Mouse (Mus musculus) hindbrain, embryonic 14.5 days (tissue): ENCODE results near the gene Rasal1. TPM values are rescaled to one million over a fixed set of nuclear protein-coding genes. Genes with fewer than 3 reads are reported as not detected.

Experiments used
- ATAC-seq: fragments of 200-750 bp; cut with Nextera tagmentation; 2 replicates; pipeline ENCODE4 v1.8.0; 2017; ENCODE audit warnings: moderate number of reproducible peaks, mild to moderate bottlenecking, moderate TSS enrichment, moderate library complexity; ENCODE audit not compliant: low FRiP score
- DNase-seq: peaks from one replicate; pipeline ENCODE4 v3.0.0-alpha.2; 2015; ENCODE audit warnings: low spot score
- H3K27ac ChIP-seq: fragments of 300-500 bp; sonication (generic); 2 replicates; pipeline ENCODE4 v1.5.1; 2014; ENCODE audit warnings: mild to moderate bottlenecking, moderate library complexity
- H3K27me3 ChIP-seq: fragments of 300-500 bp; sonication (generic); 2 replicates; pipeline ENCODE4 v1.6.1; 2014; ENCODE audit warnings: mild to moderate bottlenecking, low read length, mixed read lengths; ENCODE audit not compliant: control insufficient read depth, insufficient read depth
- H3K36me3 ChIP-seq: fragments of 300-500 bp; sonication (generic); replicated peaks from 2 replicates; pipeline ENCODE4 v1.6.1; 2014; ENCODE audit not compliant: control insufficient read depth, insufficient read depth
- H3K4me1 ChIP-seq: fragments of 300-500 bp; sonication (generic); replicated peaks from 2 replicates; pipeline ENCODE4 v1.6.1; 2014; ENCODE audit warnings: antibody characterized with exemption, low read length, mixed read lengths; ENCODE audit not compliant: control insufficient read depth, insufficient read depth
- H3K4me2 ChIP-seq: fragments of 300-500 bp; sonication (generic); replicated peaks from 2 replicates; pipeline ENCODE4 v1.6.1; 2014; ENCODE audit warnings: mild to moderate bottlenecking, moderate library complexity
- H3K4me3 ChIP-seq: fragments of 300-500 bp; sonication (generic); replicated peaks from 2 replicates; pipeline ENCODE4 v1.5.1; 2014; ENCODE audit warnings: mild to moderate bottlenecking, low read length
- H3K9ac ChIP-seq: fragments of 300-500 bp; sonication (generic); 2 replicates; pipeline ENCODE4 v1.6.1; 2014
- H3K9me3 ChIP-seq: fragments of 300-500 bp; sonication (generic); 2 replicates; pipeline ENCODE4 v1.6.1; 2016; ENCODE audit warnings: low read length; ENCODE audit not compliant: control insufficient read depth
- WGBS: fragments of 180-500 bp; shearing (Covaris S2); extraction: QIAGEN DNeasy Blood & Tissue Kit; methylation state at CpG from one replicate; pipeline ENCODE4 v1.1.7; 2014; 5-methylcytosine and 5-hydroxymethylcytosine counted together
- polyA plus RNA-seq: library from polyadenylated mRNA; unstranded; fragments of >200 nt; fragmentation: Nextera tagmentation; extraction: Ambion mirVana; gene quantifications from 2 replicates; pipeline ENCODE4 v1.2.1, GENCODE M21; 2014

Gene Rasal1
- polyA plus RNA-seq, 1 experiment from 2014 or later: 0.31 TPM

- H3K36me3 ChIP-seq: peaks cover 45% of the 10 kb centered on the region
- DNase-seq (no peak), ATAC-seq (no peak)
- 6% methylated on average over 41 of the region's 41 CpGs for WGBS
- H3K9ac ChIP-seq: no peak overlapping the region
- H3K4me3 ChIP-seq: 0 out of 2 replicates have a peak overlapping the region, but pooled peaks have one; percentile 3
- H3K9me3 ChIP-seq: no peaks in the 10 kb centered on the region
- 0 out of 2 replicates have a peak overlapping the region, but pooled peaks have one; percentile 11 for H3K4me2 ChIP-seq
- H3K27ac ChIP-seq: no peak overlapping the region
- peaks cover 14% of the 10 kb centered on the region; the same call in 1 of the 2 replicates for H3K4me1 ChIP-seq
- peaks cover 36% of the 10 kb centered on the region for H3K27me3 ChIP-seq
Measured at GRCm38 (mm10) chr5:120694695-120695074, 46.1 kb downstream of the Rasal1 start.

DNA sequence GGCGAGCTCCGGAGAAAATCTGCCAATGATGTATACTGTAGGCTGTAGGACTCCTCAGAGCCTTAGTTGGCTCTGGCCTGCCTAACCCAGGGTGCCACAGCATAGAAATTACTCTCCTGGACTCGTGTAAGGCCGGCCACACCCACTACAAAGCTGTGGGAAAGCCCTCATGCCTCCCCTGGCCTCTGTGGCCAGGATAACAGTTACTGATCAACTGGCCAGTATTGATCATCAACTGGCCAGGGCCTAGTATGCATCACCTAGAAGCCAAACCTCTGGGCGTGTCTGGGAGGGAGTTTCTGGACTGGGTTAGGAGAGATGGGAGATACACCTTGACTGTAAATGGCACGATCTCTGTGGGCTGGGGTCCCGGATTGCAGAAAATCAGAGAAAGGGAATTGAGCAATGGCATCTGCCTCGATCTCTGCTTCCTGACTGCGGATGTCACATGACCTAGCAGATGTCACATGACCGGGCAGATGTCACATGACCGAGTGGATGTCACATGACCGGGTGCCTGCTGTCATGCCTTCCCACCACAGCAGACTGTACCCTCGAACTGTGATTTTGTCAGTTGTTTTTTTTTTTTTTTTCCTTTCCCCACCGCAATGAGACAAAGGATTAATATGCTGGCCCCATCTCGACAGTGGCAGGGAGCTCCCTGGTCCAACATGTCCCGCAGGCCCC, 47.6 kb downstream of the Rasal1 start:
- peaks cover 36% of the 10 kb centered on the region for H3K27me3 ChIP-seq
- H3K9me3 ChIP-seq: no peaks in the 10 kb centered on the region
- H3K4me1 ChIP-seq: peaks cover 21% of the 10 kb centered on the region; the same call in 1 of the 2 replicates
- H3K27ac ChIP-seq: no peak overlapping the region
- WGBS: 70% methylated on average over 16 of the region's 16 CpGs
- ATAC-seq: no peak
- H3K36me3 ChIP-seq: peaks cover 35% of the 10 kb centered on the region
- no peak overlapping the region for H3K9ac ChIP-seq
- no peak overlapping the region for H3K4me2 ChIP-seq
- H3K4me3 ChIP-seq: no peak overlapping the region
- no peak for DNase-seq

GRCm38 (mm10) chr5:120696865-120697264, 48.3 kb downstream of the Rasal1 start:
- Histone ChIP-seq H3K27me3 (peaks cover 36% of the 10 kb centered on the region), H3K9me3 (no peaks in the 10 kb centered on the region), H3K4me1 (peaks cover 21% of the 10 kb centered on the region; the same call in 1 of the 2 replicates), H3K27ac (no peak overlapping the region), H3K4me2 (no peak overlapping the region), H3K9ac (no peak overlapping the region), H3K36me3 (peaks cover 33% of the 10 kb centered on the region), H3K4me3 (no peak overlapping the region)
- WGBS: 58% methylated on average over 4 of the region's 4 CpGs
- ATAC-seq (no peak), DNase-seq (no peak)

- no peaks in the 10 kb centered on the region for H3K9me3 ChIP-seq
- 68% methylated on average over 3 of the region's 3 CpGs for WGBS
- H3K9ac ChIP-seq: no peak overlapping the region
- H3K4me2 ChIP-seq: no peak overlapping the region
- ATAC-seq (no peak), DNase-seq (no peak)
- no peak overlapping the region for H3K27ac ChIP-seq
- peaks cover 21% of the 10 kb centered on the region; the same call in 1 of the 2 replicates for H3K4me1 ChIP-seq
- H3K36me3 ChIP-seq: peaks cover 21% of the 10 kb centered on the region
- H3K4me3 ChIP-seq: no peak overlapping the region
- peaks cover 36% of the 10 kb centered on the region for H3K27me3 ChIP-seq
Measured at GRCm38 (mm10) chr5:120698181-120698580, 49.6 kb downstream of the Rasal1 start.

DNA sequence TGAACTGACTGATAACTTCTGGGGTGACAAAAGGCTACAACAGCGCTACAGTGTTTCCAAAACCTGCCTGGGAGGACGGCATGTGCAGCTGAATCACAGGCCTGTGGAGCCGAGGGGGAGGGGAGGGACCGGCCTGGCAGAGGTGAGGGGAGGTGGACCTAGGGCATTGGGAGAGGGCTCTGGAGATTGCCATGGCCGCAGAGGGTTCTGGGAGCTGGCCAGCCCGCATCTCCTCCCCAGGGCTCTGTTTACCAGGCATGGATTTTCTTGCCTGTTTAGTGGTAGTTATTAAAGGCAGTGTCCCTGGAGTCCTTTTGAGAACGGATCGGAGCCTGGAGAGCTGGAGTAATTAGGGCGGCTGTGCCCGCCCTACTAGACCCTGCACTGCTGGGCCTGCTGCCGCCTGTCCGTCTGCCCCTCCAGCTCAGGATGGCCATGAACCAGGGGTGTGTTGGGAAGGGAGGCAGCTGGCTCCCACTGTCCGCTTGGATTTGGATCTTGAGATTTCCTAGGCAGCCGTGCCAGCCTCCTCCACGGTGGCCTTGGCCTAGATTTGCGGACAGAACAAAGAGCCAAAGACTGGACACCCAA, 50.3 kb downstream of the Rasal1 start:
- Histone ChIP-seq H3K27me3 (peaks cover 30% of the 10 kb centered on the region), H3K9me3 (no peaks in the 10 kb centered on the region), H3K4me1 (peaks cover 21% of the 10 kb centered on the region; the same call in 1 of the 2 replicates), H3K9ac (peak overlapping the region; percentile 18; the same call in 1 of the 2 replicates), H3K36me3 (peaks cover 14% of the 10 kb centered on the region), H3K4me2 (no peak overlapping the region), H3K4me3 (no peak overlapping the region), H3K27ac (peak overlapping the region; percentile 15)
- ATAC-seq (no peak), DNase-seq (no peak)
- 31% methylated on average over 16 of the region's 16 CpGs for WGBS

- ATAC-seq (no peak), DNase-seq (no peak)
- Histone ChIP-seq H3K4me3 (no peak overlapping the region), H3K27ac (no peak overlapping the region), H3K9me3 (no peaks in the 10 kb centered on the region), H3K4me2 (no peak overlapping the region), H3K9ac (no peak overlapping the region), H3K4me1 (peaks cover 22% of the 10 kb centered on the region), H3K36me3 (0 out of 2 replicates have a peak, but pooled peaks cover 5% of the 10 kb centered on the region), H3K27me3 (peaks cover 7% of the 10 kb centered on the region)
- 51% methylated on average over 11 of the region's 11 CpGs for WGBS
Measured at GRCm38 (mm10) chr5:120700996-120701790, 52.6 kb downstream of the Rasal1 start.

- Histone ChIP-seq H3K4me2 (no peak overlapping the region), H3K4me1 (peaks cover 34% of the 10 kb centered on the region), H3K9me3 (no peaks in the 10 kb centered on the region), H3K9ac (no peak overlapping the region), H3K36me3 (0 out of 2 replicates have a peak, but pooled peaks cover 5% of the 10 kb centered on the region), H3K27ac (no peak overlapping the region), H3K27me3 (no peaks in the 10 kb centered on the region; the same call in 1 of the 2 replicates), H3K4me3 (no peak overlapping the region)
- no peak for DNase-seq
- no peak for ATAC-seq
- WGBS: 81% methylated on average over 4 of the region's 4 CpGs
Measured at GRCm38 (mm10) chr5:120702421-120702820, 53.8 kb downstream of the Rasal1 start.

- H3K27ac ChIP-seq: no peak overlapping the region
- 0 out of 2 replicates have a peak, but pooled peaks cover 5% of the 10 kb centered on the region for H3K36me3 ChIP-seq
- 75% methylated on average over 2 of the region's 2 CpGs for WGBS
- DNase-seq: no peak
- H3K4me1 ChIP-seq: peaks cover 39% of the 10 kb centered on the region
- no peak overlapping the region for H3K4me3 ChIP-seq
- no peak for ATAC-seq
- no peaks in the 10 kb centered on the region for H3K27me3 ChIP-seq
- no peak overlapping the region for H3K4me2 ChIP-seq
- no peak overlapping the region for H3K9ac ChIP-seq
- H3K9me3 ChIP-seq: no peaks in the 10 kb centered on the region
Measured at GRCm38 (mm10) chr5:120702969-120703368, 54.4 kb downstream of the Rasal1 start.

- H3K9ac ChIP-seq: no peak overlapping the region
- H3K27me3 ChIP-seq: no peaks in the 10 kb centered on the region
- no peak overlapping the region for H3K4me3 ChIP-seq
- H3K9me3 ChIP-seq: no peaks in the 10 kb centered on the region
- DNase-seq: no peak
- ATAC-seq: no peak
- H3K36me3 ChIP-seq: 0 out of 2 replicates have a peak, but pooled peaks cover 5% of the 10 kb centered on the region
- peaks cover 42% of the 10 kb centered on the region for H3K4me1 ChIP-seq
- H3K4me2 ChIP-seq: no peak overlapping the region
- H3K27ac ChIP-seq: no peak overlapping the region
- 82% methylated on average over 3 of the region's 3 CpGs for WGBS
Measured at GRCm38 (mm10) chr5:120703660-120704059, 55.0 kb downstream of the Rasal1 start.
